Mouse (Mus musculus) gastrocnemius, postnatal 36 days (tissue): ENCODE data around the gene Rad51b. TPM values are rescaled to one million over a fixed set of nuclear protein-coding genes. Genes with fewer than 3 reads are reported as not detected.

Experiments used
- DNase-seq, 2 experiments: peaks; one replicate each; pipeline ENCODE4 v3.0.0; 2022
- intact Hi-C: fragments of 180-260 bp; cut with DNase I; formaldehyde crosslinking; loops from one replicate; pipeline ENCODE4 v1.15.1; 2025
- total RNA-seq, 2 experiments: library from RNA; stranded (reverse); gene quantifications; 2 replicates each; pipeline ENCODE4 v1.2.3; 2021

The Rad51b gene
- total RNA-seq, 2 experiments from 2014 or later = 0.23 TPM; not detected in 1

GRCm38 (mm10) chr12:79326745-79327144, 29.7 kb downstream of the Rad51b start:
- DNase-seq = no peak
- intact Hi-C loops = no loop called here

DNA sequence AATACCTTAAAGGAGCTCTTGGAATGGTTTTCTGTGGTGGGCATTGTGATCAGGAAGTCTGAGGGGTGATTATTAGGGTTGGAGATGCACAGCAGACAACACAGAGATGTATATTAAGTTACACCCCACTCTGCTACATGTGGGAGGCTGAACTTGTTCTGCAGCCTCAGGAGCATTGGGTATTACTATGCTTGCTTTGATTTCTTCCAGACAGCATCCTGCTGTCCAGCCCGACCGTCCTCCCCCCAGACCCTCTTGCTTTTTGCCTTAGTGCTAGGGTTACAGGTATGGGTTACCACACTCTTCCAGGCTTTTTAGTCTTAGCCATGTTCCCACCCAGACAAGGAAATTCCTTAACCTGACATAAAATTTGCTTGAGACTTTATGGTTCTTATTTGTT, 30.8 kb downstream of the Rad51b start:
- intact Hi-C loops = no loop called here
- no peak for DNase-seq

DNA sequence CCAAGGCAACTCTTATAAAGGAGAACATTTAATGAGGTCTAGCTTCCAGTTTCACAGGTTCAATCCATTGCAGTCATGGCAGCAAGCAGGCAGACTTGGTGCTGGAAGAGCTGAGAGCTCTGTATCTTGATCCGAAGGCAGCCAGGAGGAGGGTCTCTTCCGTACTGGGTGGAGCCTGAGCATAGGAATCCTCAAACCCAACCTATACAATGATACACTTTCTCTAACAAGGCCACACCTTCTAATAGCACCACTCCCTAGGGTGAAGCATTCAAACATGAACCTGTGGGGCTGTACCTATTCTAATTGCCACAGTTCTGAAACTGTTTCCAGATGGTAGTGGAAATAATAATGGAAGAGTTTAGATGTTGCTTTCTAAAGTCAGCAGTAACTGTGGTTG, 33.5 kb downstream of the Rad51b start:
- DNase-seq = no peak
- intact Hi-C loops = no loop called here

DNA sequence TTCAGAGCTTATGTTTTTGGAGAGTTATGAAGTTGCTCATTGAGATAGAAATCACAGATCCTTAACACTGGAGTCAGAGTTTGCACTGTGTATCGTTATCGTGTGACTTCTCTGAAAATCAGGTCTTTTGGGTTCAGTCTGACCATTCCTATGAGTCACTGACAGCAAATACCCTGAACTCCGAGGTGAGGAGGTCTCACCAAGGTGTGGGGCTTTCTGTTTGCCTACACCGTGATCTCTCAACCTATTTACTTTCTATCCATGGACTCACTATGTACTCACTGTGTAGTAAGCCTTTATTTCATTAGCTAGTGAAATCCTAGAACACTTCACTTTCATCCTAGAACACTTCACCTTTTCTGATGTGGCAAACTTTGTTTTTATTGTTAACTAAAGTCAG, 34.6 kb downstream of the Rad51b start:
- DNase-seq = no peak
- intact Hi-C loops = no loop called here

DNA sequence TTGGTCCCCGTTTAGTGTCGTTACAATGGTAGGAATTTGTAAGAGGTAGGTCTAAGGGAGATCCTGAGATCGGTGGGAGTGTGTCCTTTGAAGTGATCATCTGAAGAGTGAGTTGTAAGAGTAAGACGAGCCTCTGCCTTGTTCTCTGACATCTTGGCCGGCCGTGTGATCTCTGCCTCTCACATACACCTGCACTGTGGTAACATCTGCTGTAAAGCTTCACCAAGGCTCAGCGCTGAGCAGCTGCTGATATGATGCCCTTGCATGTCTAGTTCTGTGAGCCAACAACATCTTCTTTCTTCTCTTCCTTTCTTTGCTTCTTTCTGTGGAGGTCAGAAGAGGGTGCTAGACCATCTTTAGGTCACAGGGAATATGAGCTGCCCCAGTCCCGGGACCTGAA, 41.7 kb downstream of the Rad51b start:
- DNase-seq = no peak
- intact Hi-C loops = no loop called here

DNA sequence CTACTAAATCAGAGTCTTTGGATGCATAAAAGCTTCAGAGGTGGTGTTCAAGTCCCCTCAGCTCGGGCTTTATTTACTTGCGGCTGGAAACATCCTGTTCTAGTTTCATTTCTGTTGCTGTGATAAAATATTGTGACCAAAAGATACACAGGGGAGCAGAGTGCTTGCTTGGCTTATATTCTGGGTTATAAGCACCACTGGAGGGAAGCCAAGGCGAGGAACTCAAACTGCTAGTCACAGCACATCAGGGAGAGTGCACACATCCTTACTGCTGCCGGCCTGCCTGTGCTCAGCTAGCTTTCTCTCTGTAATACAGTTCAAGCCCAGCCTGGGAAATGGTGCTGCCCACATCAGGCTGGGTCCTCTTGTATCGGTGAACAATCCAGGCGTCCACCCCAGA, 43.4 kb downstream of the Rad51b start:
- no peak for DNase-seq
- intact Hi-C loops = no loop called here

- intact Hi-C loops = no loop called here
- no peak for DNase-seq
These were observed 44.3 kb downstream of the Rad51b start for GRCm38 (mm10) chr12:79341291-79341845.

DNA sequence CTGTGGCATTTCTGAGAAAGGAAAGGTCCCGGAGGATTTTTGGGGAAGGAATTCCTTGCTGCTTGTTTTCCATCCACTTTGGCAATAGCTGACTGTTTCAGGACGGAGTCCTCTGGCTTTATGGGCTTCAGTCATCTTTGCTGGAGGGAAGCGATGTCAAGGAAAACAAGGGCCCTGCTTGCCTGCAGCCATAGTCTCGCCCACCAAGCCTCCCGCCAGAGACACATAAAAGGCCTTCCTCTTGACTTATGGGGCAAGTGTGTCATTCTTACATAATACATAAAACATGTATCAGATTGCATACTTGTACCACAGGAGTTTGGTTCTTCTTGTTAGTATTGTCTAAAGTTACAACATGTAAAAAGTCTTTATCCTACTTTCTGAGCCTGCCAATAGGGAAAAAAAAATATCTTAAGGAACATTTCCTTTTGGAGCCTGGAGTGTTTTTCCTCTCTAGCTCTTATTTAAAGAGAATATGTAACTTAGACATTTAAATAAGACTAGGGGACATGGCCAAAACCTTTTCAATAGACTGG, 49.2 kb downstream of the Rad51b start:
- intact Hi-C loops = no loop called here
- DNase-seq = no peak

DNA sequence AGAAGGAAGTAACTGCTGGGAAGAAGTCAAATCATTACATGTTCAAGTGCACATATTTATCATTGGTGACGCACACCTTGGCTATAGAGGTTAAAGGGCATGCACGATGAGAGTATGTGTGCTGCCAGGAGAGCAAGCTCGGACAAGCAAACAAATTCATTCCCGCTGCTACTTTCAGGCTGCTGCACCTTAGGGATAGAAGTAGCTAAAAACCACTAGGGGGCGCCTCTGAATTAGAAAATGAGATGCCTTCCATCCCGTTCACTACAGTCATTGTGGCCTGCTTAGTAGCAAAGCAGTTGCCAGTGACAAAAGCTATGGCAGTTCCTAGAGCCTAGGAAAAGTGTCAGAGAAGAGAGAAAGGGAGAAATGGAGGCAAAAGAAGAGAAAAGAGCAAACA, 50.6 kb downstream of the Rad51b start:
- intact Hi-C loops = no loop called here
- DNase-seq = peak in 1 of 2 experiments; percentile 31

DNA sequence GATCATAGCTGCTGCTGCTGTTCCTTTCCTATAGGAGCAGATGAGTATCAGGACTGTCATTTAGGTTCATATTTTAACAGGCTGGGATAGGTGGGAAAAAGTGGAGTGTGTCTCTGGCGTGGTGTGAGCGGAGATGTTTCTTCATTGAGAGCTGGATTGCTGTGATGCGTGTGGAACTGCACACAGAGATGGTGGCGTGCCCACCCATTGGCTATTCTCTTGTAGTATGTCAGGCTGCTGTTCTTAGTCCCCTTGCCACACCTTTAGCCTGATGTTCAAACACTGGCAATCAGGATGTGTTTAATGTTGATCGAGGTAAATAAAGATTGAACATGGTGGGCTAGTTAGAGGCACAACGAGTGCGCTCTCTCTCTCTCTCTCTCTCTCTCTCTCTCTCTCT, 54.4 kb downstream of the Rad51b start:
- intact Hi-C loops = loop anchor here (10.0 kb wide), 1 partner anchor 393 kb away; no protein-coding TSS in a partner anchor
- DNase-seq = no peak

- DNase-seq = no peak
- intact Hi-C loops = loop anchor here (10.0 kb wide), 1 partner anchor 393 kb away; no protein-coding TSS in a partner anchor
These were observed 55.1 kb downstream of the Rad51b start for GRCm38 (mm10) chr12:79352086-79352741.

- DNase-seq = no peak
- intact Hi-C loops = loop anchor here (10.0 kb wide), 1 partner anchor 392 kb away; no protein-coding TSS in a partner anchor
These were observed 55.6 kb downstream of the Rad51b start for GRCm38 (mm10) chr12:79352742-79353114.

GRCm38 (mm10) chr12:79353356-79353755, 56.3 kb downstream of the Rad51b start:
- intact Hi-C loops = loop anchor here (10.0 kb wide), 1 partner anchor 391 kb away; no protein-coding TSS in a partner anchor
- DNase-seq = no peak

DNA sequence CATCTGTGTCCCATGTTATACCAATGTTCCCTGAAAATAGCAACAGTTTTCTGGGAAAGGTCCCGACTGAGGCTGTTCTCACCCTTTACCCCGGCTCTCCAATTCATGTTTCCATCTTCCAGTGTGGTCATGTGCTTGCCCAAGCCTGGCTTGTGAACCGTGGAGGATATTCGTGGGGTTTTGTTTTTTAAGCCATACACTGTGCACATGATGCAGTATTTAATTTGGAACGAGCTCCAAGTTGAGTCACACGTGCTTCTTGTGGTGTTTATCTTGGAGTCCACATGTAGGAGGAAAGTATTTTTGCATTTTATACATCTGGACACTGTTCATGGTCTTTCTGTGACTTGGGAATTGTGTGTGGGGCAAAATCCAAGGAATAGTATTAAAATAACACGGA, 57.5 kb downstream of the Rad51b start:
- no peak for DNase-seq
- intact Hi-C loops = loop anchor here (10.0 kb wide), 1 partner anchor 390 kb away; no protein-coding TSS in a partner anchor

DNA sequence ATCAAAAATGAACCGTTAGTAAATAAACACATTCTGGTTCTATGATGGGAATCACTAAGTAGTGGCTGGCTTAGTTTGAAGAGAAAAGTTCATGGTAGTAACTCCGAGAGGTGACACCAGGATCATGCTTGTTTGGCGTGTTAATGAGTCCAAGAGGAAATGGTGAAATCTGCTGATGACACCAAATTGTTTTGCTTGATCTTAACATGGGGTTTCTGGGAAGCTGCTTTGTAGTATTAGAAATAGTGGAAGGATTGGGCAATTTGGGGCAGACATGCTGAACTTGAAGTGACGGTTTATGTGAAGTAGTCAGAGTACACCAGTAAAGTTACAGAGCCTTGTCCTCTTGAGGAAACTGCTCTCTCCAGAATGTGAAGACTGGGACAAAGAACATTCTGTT, 59.1 kb downstream of the Rad51b start:
- DNase-seq = no peak
- intact Hi-C loops = loop anchor here (10.0 kb wide), 1 partner anchor 389 kb away; no protein-coding TSS in a partner anchor

GRCm38 (mm10) chr12:79357631-79358030, 60.5 kb downstream of the Rad51b start:
- DNase-seq = no peak
- intact Hi-C loops = loop anchor here (2.0 to 10.0 kb wide), 2 partner anchors 387 to 783 kb away; no protein-coding TSS in a partner anchor

DNA sequence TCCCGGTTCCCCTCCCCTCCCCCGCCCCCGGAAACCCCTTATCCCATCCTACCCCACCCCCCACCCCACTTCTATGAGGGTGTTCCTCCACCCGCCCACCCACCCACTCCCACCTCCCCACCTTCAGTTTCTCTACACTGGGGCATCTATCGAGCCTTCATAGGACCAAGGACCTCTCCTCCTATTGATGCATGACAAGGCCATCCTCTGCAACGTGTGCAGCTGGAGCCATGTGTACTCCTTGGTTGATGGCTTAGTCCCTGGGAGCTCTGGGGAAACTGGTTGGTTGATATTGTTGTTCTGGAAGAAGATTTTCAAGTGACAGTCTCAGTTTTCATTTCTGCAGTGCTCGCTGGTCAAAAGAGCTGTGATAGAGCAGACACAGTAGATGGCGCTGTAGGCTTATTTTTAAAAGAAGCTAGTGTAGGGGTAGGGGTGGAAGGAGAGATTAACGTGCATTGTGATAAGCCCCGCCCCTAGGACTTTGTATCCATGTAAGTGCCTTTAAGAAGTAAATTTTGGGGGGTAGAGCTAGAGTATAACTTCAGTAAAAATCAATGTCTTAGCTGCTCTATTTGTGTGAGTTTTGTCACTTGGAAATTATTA, 61.6 kb downstream of the Rad51b start:
- no peak for DNase-seq
- intact Hi-C loops = loop anchor here (2.0 to 10.0 kb wide), 2 partner anchors 386 to 782 kb away; no protein-coding TSS in a partner anchor

DNA sequence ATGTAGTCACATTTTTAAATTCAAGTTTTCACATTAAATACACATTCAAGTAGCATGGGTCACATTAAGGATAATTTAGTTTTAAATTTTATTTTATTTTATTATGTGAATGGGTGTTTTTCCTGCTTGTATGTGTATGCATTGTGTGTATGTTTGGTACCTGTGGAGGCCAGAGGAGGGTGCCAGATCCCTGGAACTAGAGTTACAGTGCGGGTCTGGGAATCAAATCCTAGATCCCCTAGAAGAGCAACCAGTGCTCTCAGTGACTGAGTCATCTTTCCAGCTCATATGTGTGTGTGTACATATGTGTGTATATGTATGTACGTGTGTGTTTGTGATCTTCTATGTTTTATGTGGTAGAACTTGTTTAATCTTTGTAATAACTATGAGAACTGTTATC, 62.3 kb downstream of the Rad51b start:
- intact Hi-C loops = loop anchor here (2.0 to 10.0 kb wide), 2 partner anchors 385 to 781 kb away; no protein-coding TSS in a partner anchor
- no peak for DNase-seq

- no peak for DNase-seq
- intact Hi-C loops = loop anchor here (5.0 kb wide), 1 partner anchor 245 kb away; no protein-coding TSS in a partner anchor
These were observed 65.1 kb downstream of the Rad51b start for GRCm38 (mm10) chr12:79362219-79362618.

DNA sequence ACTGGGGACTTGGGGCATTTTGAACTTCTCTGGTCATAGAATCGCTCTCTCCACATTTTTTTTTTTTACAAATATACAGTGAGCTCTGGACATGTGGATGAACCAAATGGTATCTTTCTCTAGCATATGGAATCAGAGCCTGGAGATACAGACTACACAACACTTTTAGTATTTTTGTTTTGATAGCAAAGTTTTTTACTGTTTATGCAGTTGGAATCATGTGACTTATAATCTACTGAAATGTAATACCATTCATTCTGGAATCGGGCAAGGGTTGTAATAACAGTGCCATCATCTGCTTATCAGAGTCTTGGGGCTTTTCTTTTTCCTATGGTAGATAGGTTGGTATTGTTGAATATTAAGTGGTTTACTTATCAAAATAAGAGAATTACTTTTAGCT, 67.2 kb downstream of the Rad51b start:
- intact Hi-C loops = loop anchor here (5.0 kb wide), 1 partner anchor 243 kb away; no protein-coding TSS in a partner anchor
- DNase-seq = no peak

DNA sequence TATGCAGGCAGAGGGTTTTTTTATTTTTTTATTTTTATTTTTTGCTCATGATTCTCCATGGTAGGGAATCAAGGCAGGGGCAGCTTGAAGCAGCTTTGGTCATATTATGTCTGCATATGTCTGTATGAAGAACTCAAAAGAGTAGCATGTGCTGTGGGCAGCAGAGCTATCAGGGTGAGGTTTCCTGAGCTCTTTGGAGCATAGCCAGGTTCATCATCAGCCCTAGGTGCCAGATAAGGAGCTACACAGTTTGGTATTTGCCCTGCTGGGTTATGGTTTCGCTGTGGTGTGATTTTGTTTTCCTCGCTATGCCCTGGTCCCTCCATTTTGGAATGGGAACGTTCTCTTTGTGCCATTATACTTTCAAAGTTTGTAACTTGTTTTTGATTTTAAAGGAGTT, 71.7 kb downstream of the Rad51b start:
- intact Hi-C loops = no loop called here
- no peak for DNase-seq
